Mouse (Mus musculus) hindbrain, embryonic 10.5 days (tissue): Measurements from ENCODE around the gene Nmd3. TPM values are rescaled to one million over a fixed set of nuclear protein-coding genes. Genes with fewer than 3 reads are reported as not detected.

ENCODE experiments used
- DNase-seq: peaks from one replicate; pipeline ENCODE4 v3.0.0-alpha.2; 2017; ENCODE audit warnings: low spot score
- H3K27ac ChIP-seq: fragments of 300-500 bp; sonication (generic); 2 replicates; pipeline ENCODE4 v1.5.1; 2016; ENCODE audit warnings: mild to moderate bottlenecking, moderate library complexity
- H3K27me3 ChIP-seq: fragments of 300-500 bp; sonication (generic); 2 replicates; pipeline ENCODE4 v1.6.1; 2016; ENCODE audit warnings: mild to moderate bottlenecking; ENCODE audit not compliant: poor library complexity, insufficient read depth, severe bottlenecking
- H3K36me3 ChIP-seq: fragments of 300-500 bp; sonication (generic); 2 replicates; pipeline ENCODE4 v1.6.1; 2016; ENCODE audit warnings: mild to moderate bottlenecking, moderate library complexity
- H3K4me1 ChIP-seq: fragments of 300-500 bp; sonication (generic); replicated peaks from 2 replicates; pipeline ENCODE4 v1.6.1; 2016; ENCODE audit warnings: mild to moderate bottlenecking
- H3K4me3 ChIP-seq: fragments of 300-500 bp; sonication (generic); 2 replicates; pipeline ENCODE4 v1.5.1; 2016; ENCODE audit warnings: mild to moderate bottlenecking, moderate library complexity
- H3K9me3 ChIP-seq: fragments of 300-500 bp; sonication (generic); 2 replicates; pipeline ENCODE4 v1.6.1; 2016; ENCODE audit warnings: mild to moderate bottlenecking, moderate library complexity
- WGBS: fragments of 180-500 bp; shearing (Covaris S2); methylation state at CpG from one replicate; pipeline ENCODE4 v1.1.7; 2016; 5-methylcytosine and 5-hydroxymethylcytosine counted together
- polyA plus RNA-seq: library from polyadenylated mRNA; unstranded; fragments of >200 nt; fragmentation: Nextera tagmentation; extraction: Ambion mirVana; gene quantifications from 2 replicates; pipeline ENCODE4 v1.2.1, GENCODE M21; 2016

The Nmd3 gene
- 130 and 153 TPM in 2 replicates for polyA plus RNA-seq

DNA sequence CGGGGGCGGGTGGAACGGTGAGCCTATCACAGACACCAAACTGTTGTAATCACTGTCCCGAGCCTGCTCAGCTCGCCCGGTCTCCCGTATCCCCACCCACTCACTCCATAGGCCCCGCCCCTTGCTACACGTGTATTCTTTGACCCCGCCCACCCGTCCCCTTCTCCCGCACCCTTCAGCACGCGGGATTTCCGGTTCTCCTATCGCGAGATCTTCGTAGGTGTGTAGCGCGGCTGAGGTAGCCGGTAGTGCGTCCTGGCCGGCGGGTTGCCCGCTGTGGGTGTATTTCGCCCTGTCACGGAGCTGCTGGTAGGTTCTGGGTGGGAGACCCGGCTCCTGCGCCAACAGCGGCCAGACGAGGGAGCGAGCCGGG lies at the start of gene Nmd3:
Gene Nmd3 (plus strand): TSS at position 172 of the 373 bp plus-strand sequence.
- Histone ChIP-seq H3K4me3 (peak within 1 kb of the TSS; percentile 91), H3K9me3 (no peaks in the 10 kb centered on the region), H3K27ac (peak within 1 kb of the TSS; percentile 97), H3K36me3 (peaks cover 15% of the 10 kb centered on the region), H3K4me1 (peaks cover 20% of the 10 kb centered on the region), H3K27me3 (no peaks in the 10 kb centered on the region)
- 0% methylated on average over 33 of the region's 33 CpGs for WGBS
- peak; percentile 94 for DNase-seq

DNA sequence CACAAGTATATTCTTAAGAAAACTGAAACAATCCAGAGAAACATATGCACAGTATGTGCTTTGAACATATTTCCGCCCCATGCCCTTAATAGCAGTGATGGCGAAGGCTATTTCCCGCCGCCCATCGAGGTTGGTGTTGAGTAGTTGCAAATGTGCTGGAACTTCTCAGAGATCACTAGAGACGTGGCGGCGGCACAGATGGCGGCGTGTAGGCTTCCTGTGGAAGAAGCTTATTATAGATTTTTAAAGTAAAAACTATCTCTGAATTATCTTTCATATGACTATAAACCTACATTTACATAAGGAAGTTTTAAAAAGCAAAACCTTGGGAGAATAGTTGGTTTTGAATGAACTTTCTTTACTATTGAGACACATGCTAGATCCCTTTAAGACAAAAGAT lies 48.4 kb upstream of the Nmd3 start:
- H3K9me3 ChIP-seq: no peaks in the 10 kb centered on the region
- H3K4me3 ChIP-seq: no peak overlapping the region
- H3K27me3 ChIP-seq: no peaks in the 10 kb centered on the region
- WGBS: 97% methylated on average over 10 of the region's 10 CpGs
- H3K36me3 ChIP-seq: no peaks in the 10 kb centered on the region
- DNase-seq: no peak
- no peaks in the 10 kb centered on the region for H3K4me1 ChIP-seq
- no peak overlapping the region for H3K27ac ChIP-seq

DNA sequence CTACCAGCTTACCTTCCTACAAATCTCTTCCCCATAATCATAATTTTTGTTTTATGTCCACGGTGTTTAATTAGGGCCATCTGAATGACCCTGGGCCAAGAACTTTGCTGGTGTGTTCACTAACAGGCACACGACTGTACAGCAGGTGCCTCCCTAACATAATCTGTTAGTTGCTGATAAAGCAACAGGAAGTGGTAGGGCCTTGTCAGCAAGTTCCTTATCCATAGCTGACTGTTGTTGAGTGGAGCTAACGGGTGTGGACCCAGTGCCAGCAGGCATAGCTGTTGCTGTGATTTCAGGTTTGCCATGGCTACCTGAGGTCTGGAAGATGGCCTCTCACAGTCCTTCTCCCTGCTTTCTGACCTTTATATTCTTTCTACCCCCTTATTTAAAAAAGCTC lies 47.6 kb upstream of the Nmd3 start:
- Histone ChIP-seq H3K4me3 (no peak overlapping the region), H3K9me3 (no peaks in the 10 kb centered on the region), H3K27me3 (no peaks in the 10 kb centered on the region), H3K36me3 (no peaks in the 10 kb centered on the region), H3K4me1 (no peaks in the 10 kb centered on the region), H3K27ac (no peak overlapping the region)
- DNase-seq: no peak
- WGBS: 85% methylated on average over 3 of the region's 3 CpGs

DNA sequence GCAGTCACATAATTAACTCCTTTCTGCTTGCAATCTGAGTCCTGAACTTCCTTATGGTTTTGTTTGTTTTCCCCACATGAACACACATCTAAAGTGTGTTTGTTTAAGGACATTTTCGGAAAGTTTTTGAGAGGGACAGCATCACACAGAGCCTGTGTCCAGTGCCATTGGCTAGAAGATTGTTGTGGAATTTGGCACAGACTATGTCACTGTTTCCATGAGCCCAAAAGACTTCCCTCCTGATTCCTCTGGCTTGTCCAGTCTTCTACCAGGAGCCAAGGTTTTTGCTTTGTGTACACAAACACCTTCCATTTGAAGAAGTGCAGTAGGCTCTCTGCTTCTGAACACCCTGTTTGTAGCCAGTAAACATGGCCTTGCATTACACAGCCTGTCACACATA lies 32.0 kb upstream of the Nmd3 start:
- no peaks in the 10 kb centered on the region for H3K27me3 ChIP-seq
- WGBS: 75% methylated on average over 1 of the region's 1 CpGs
- no peaks in the 10 kb centered on the region for H3K36me3 ChIP-seq
- no peak overlapping the region for H3K4me3 ChIP-seq
- H3K4me1 ChIP-seq: no peaks in the 10 kb centered on the region
- no peak for DNase-seq
- no peak overlapping the region for H3K27ac ChIP-seq
- no peaks in the 10 kb centered on the region for H3K9me3 ChIP-seq

DNA sequence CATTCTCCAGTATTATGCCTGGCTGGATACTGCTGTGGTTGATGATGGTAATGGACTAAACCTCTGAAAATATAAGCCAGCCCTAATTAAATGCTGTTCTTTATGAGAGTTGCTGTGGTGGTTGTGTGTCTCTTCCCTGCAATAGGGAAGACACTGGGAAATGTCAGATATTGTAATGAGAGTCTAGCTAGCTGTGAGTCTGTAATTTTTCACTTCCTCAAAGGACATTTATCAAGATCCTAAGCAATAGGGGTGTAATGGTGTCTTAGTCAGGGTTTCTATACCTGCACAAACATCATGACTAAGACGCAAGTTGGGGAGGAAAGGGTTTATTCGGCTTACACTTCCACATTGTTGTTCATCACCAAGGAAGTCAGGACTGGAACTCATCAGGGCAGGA lies 30.8 kb upstream of the Nmd3 start:
- Histone ChIP-seq H3K9me3 (no peaks in the 10 kb centered on the region), H3K4me3 (no peak overlapping the region), H3K27ac (no peak overlapping the region), H3K4me1 (no peaks in the 10 kb centered on the region), H3K36me3 (no peaks in the 10 kb centered on the region), H3K27me3 (no peaks in the 10 kb centered on the region)
- DNase-seq: no peak
- 95% methylated on average over 2 of the region's 2 CpGs for WGBS

DNA sequence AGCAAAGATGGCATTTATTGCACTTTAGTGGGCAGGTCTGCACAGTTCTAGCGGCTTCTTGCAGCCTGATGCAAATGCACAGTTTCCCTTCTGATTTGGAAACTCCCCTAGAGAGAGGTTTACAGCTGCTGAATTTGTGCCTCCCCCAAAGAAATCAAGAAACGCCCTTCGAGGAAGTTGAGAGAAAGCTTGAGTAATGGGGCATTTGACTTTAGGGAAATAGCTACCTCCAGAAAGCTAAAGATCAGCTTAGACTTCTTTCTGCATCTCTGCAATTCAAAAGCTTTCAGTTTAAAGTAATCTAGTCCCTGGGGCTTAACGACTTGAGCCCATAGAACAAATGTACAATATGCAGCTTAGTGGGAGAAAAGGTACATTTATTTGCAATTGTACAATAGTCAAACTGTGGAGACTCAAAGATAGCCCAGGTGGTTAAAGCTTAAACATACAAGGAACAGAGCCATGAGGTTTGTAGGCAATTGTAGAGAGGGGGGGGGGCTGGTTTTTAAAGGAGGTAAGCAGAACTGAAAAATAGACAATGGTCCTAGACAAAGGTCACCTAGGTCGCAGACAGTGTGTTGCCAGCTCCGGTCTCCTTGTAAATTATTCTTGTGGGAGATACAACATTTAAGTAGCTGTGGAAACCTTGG lies 21.8 kb upstream of the Nmd3 start:
- DNase-seq: no peak
- Histone ChIP-seq H3K4me1 (0 out of 2 replicates have a peak, but pooled peaks cover 4% of the 10 kb centered on the region), H3K27ac (no peak overlapping the region), H3K36me3 (no peaks in the 10 kb centered on the region), H3K9me3 (no peaks in the 10 kb centered on the region), H3K4me3 (no peak overlapping the region), H3K27me3 (no peaks in the 10 kb centered on the region)
- WGBS: 70% methylated on average over 6 of the region's 6 CpGs

DNA sequence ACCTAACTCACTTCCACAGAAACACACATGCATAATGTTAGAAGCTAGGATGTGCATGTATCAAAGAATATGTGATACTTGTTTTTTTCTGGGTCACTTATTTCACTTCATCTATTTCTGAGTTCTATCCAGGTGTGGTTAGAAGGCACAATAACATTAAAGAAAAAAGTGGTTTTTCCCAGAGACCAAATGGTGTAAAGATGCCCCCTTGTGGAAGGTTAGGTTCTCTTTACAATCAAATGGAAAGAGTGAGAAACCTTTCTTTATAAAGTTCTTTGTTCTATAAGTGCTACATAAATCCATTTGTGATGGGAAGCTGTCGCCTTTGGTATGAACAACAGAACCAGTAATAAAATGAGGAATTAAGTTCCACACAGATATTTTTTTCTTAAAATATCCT lies 19.9 kb upstream of the Nmd3 start:
- Histone ChIP-seq H3K27me3 (no peaks in the 10 kb centered on the region), H3K36me3 (no peaks in the 10 kb centered on the region), H3K4me1 (0 out of 2 replicates have a peak, but pooled peaks cover 4% of the 10 kb centered on the region), H3K4me3 (no peak overlapping the region), H3K9me3 (no peaks in the 10 kb centered on the region), H3K27ac (no peak overlapping the region)
- WGBS: 35% methylated on average over 1 of the region's 1 CpGs
- no peak for DNase-seq

DNA sequence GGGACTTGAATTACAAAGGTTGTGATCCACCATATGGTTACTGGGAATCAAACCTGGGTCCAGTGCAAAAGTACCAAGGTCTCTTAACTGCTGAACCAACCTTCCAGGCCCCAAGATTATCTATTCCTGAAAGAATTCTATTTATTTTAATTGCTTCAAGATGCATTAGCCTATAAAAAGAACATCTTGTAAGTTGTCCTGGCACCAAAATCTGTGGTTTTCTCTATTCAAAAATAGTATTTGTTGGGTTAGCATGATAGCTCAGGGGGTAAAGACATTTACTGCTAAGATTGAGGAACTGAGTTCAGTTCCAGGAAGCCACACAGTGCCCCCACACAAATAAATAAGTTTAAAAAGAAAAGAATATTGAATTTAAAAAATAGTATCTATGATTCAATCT lies 19.4 kb upstream of the Nmd3 start:
- Histone ChIP-seq H3K27me3 (no peaks in the 10 kb centered on the region), H3K27ac (no peak overlapping the region), H3K36me3 (no peaks in the 10 kb centered on the region), H3K4me1 (0 out of 2 replicates have a peak, but pooled peaks cover 4% of the 10 kb centered on the region), H3K9me3 (no peaks in the 10 kb centered on the region), H3K4me3 (no peak overlapping the region)
- no peak for DNase-seq

DNA sequence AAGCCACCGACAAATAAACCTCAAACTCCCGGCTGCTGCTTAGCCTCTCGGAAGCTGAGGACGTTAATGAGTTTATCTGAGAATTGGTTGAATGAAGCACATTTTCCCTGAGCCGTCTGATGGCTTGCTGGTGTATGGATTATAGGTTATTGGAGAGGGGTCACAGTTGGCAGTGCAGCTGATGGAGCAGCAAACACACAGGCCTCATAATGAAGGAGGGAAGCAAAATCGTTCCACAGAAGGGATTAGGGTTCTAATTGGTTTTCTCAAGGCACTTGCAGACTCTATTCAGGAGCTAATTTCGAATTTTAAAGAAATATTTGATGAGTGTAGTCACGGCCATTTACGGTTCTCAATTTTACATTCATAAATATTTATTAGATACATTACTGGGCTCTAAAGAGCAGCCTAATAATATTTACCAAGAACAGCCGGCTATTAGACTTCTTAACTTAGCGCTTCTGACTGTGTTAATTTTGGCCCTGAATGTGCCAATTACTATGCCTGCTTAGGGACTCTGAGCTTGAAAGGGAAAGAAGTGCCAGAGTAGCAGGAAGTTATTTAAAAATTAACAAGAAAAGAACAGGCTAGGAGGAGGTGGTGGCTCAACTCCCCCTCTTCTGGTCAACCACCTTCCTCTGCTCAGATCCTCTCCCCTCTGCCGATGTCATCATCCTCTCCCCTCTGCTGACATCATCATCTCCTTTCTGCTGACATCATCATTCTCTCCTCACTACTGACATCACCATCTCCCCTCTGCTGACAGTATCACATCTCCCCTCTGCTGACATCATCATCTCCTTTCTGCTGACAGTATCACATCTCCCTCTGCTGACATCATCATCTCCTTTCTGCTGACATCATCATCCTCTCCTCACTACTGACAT lies 12.5 kb upstream of the Nmd3 start:
- Histone ChIP-seq H3K27ac (no peak overlapping the region), H3K27me3 (no peaks in the 10 kb centered on the region), H3K9me3 (no peaks in the 10 kb centered on the region), H3K4me1 (0 out of 2 replicates have a peak, but pooled peaks cover 3% of the 10 kb centered on the region), H3K4me3 (no peak overlapping the region), H3K36me3 (no peaks in the 10 kb centered on the region)
- DNase-seq: no peak
- 70% methylated on average over 12 of the region's 12 CpGs for WGBS

DNA sequence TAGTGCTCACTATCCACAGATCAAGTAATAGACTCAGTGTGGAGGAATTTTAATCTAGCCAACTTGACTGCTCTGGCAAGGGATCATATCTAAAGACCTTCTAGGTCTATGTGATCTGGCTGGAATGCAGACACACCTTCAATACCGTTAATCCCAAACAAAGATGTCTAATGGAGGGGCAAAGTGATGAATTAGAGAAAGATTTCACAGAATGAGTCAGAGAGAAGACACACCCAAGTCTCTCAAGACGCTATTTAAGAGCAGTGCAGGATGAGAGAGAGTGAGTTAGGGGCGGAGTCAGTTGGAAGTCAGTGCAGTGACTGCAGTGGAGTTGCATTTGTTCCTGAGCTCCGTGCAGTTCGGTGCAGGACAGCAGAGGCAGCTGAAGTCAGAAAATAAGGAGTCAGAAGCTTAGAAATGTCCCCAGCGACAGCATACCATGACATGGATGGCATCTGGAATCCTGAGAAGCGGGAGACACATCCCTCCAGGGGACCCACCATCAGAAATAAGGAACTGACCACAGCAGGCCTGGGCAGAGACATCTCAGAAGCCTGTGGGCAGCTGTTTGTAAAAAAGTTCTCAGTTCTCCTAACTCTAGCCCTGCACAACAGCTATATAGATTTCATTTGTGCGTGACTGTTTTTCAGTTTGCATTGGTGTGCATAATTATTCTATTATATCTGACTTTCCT lies 9.7 kb upstream of the Nmd3 start:
- no peaks in the 10 kb centered on the region for H3K36me3 ChIP-seq
- no peak for DNase-seq
- WGBS: 60% methylated on average over 8 of the region's 8 CpGs
- 0 out of 2 replicates have a peak, but pooled peaks cover 3% of the 10 kb centered on the region for H3K4me1 ChIP-seq
- no peaks in the 10 kb centered on the region for H3K9me3 ChIP-seq
- no peak overlapping the region for H3K4me3 ChIP-seq
- no peak overlapping the region for H3K27ac ChIP-seq
- H3K27me3 ChIP-seq: no peaks in the 10 kb centered on the region

DNA sequence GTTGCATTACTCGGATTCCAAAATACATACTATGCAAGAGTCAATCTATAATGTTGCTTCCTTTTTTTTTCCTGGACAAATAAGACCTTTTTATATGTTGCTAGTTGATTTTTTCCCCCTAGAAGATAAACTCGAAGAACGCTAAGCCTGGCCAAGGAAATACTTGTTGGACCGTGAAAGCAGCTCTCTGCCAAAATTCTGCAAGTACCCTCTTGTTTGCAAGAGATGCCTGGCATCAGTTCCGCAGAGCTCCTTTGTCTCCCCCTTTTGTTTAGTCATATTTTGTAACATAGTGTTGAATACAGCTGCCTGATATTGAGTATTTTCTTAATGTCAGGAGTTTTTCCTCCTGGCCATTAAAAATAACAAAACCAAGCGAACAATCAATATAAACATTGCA lies 4.3 kb upstream of the Nmd3 start:
- no peak for DNase-seq
- Histone ChIP-seq H3K36me3 (no peaks in the 10 kb centered on the region), H3K4me3 (no peak overlapping the region), H3K4me1 (no peaks in the 10 kb centered on the region), H3K27ac (no peak overlapping the region), H3K27me3 (no peaks in the 10 kb centered on the region), H3K9me3 (no peaks in the 10 kb centered on the region)
- WGBS: 92% methylated on average over 6 of the region's 6 CpGs

DNA sequence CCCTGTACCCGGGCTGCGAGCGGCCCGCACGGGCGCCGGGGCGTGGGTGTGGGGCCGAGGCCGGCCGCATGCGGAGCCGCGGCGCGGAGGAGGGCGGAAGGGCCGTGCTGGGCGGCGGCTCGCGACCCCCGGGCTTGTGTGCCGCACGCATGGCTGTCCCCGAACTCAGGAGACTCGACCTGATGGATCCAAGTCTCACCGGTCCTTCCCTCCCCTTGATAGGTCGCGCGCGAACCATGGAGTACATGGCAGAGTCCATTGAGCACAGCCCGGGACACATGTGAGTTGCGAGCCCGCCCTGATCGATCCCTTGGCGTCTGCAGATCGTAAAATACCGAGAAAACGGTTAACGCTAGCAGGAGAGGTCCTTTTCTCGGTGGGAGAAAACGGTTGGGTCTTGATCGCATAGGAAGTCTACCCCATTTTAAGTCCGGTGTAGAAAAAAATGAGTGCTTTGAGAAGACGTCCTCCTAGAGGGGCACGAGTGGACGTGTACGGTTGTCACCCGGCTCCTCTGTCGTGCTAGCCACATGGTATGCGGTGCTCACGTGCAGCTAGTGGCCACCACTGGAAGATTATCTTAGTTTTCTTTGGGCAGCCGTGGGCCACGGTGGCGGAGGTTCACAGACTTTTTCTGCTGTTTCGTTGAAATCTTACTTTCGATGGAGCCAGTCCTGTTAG lies 542 bp downstream of the Nmd3 start:
- Histone ChIP-seq H3K27me3 (no peaks in the 10 kb centered on the region), H3K4me3 (peak overlapping the region; percentile 91), H3K27ac (peak overlapping the region; percentile 97), H3K4me1 (peaks cover 20% of the 10 kb centered on the region), H3K36me3 (peaks cover 20% of the 10 kb centered on the region), H3K9me3 (no peaks in the 10 kb centered on the region)
- DNase-seq: no peak
- under 1% methylated on average over 58 of the region's 58 CpGs for WGBS
